In genomic region chr4:99828337-99828736, GRCm38 (mm10) we compare ENCODE assay signal across 8 mouse cellular contexts. TPM values are rescaled to one million over a fixed set of nuclear protein-coding genes. Genes with fewer than 3 reads are reported as not detected.
DNase-seq lines count a peak whose midpoint lies in the region; ATAC-seq and TF ChIP-seq lines count a peak whose summit lies in the region.

No protein-coding gene starts in this region.

- peak overlapping the region; percentile 68 for H3K4me2 ChIP-seq in heart, postnatal 0 days (ENCODE audit: low read depth, low read length)
- peak overlapping the region; percentile 85 for H3K4me2 ChIP-seq in hindbrain, postnatal 0 days (ENCODE audit: low read depth, low read length)
- peak overlapping the region; percentile 60 for H3K4me2 ChIP-seq in midbrain, embryonic 15.5 days

- H3K27ac ChIP-seq in heart, postnatal 0 days (ENCODE audit: low read depth), result no peak overlapping the region
- no peak overlapping the region for H3K27ac ChIP-seq in hindbrain, postnatal 0 days
- H3K27ac ChIP-seq in midbrain, embryonic 15.5 days, result no peak overlapping the region

- H3K4me1 ChIP-seq in heart, postnatal 0 days (ENCODE audit: control insufficient read depth, insufficient read depth), result peaks cover 12% of the 10 kb centered on the region; the same call in 1 of the 2 replicates
- H3K4me1 ChIP-seq in hindbrain, postnatal 0 days (ENCODE audit: insufficient read depth, low read length), result peaks cover 4% of the 10 kb centered on the region; the same call in 1 of the 2 replicates
- peaks cover 11% of the 10 kb centered on the region for H3K4me1 ChIP-seq in midbrain, embryonic 15.5 days

- ATAC-seq in heart, postnatal 0 days (ENCODE audit: insufficient read depth, low read depth), result no peak
- no peak for ATAC-seq in hindbrain, postnatal 0 days
- ATAC-seq in midbrain, embryonic 15.5 days (replicated peaks), result no peak

- H3K9ac ChIP-seq in heart, postnatal 0 days (replicated peaks; ENCODE audit: low read depth, low read length), result no peak overlapping the region
- peak overlapping the region; percentile 75; the same call in 1 of the 2 replicates for H3K9ac ChIP-seq in hindbrain, postnatal 0 days (replicated peaks; ENCODE audit: low read length)
- peak overlapping the region; percentile 74; the same call in 1 of the 2 replicates for H3K9ac ChIP-seq in midbrain, embryonic 15.5 days

- DNase-seq in heart, postnatal 0 days (ENCODE audit: low spot score), result no peak
- DNase-seq in heart, postnatal 4 days, result no peak
- peak; percentile 8 for DNase-seq in c-Kit-negative CD71-positive TER-119-positive erythroid progenitor cells, embryonic 14.5 days (ENCODE audit: low read depth, low spot score)
- no peak for DNase-seq in hindbrain, postnatal 0 days (ENCODE audit: low spot score)
- DNase-seq in cerebellum, adult 9-10 months, result no peak
- DNase-seq in left cerebral cortex, adult 18-20 months (ENCODE audit: low spot score in 2 of 2), result no peak
- DNase-seq in layer of hippocampus, adult 8-10 months (ENCODE audit: low spot score in 2 of 2), result no peak

- no peaks in the 10 kb centered on the region for H3K9me3 ChIP-seq in heart, postnatal 0 days (replicated peaks; ENCODE audit: control insufficient read depth, low read length)
- no peaks in the 10 kb centered on the region for H3K9me3 ChIP-seq in hindbrain, postnatal 0 days (ENCODE audit: low read length)
- no peaks in the 10 kb centered on the region for H3K9me3 ChIP-seq in midbrain, embryonic 15.5 days

- no peaks in the 10 kb centered on the region for H3K27me3 ChIP-seq in heart, postnatal 0 days (ENCODE audit: control insufficient read depth, insufficient read depth, low read length)
- H3K27me3 ChIP-seq in hindbrain, postnatal 0 days (ENCODE audit: insufficient read depth, low read length), result no peaks in the 10 kb centered on the region
- no peaks in the 10 kb centered on the region for H3K27me3 ChIP-seq in midbrain, embryonic 15.5 days (replicated peaks)

- TF ChIP-seq CTCF in heart, postnatal 0 days (IDR thresholded peaks at IDR 0.05; ENCODE audit: low read depth), result no peak
- TF ChIP-seq CTCF in hindbrain, postnatal 0 days (IDR thresholded peaks at IDR 0.05; ENCODE audit: low read depth), result no peak

- H3K36me3 ChIP-seq in heart, postnatal 0 days (replicated peaks; ENCODE audit: control insufficient read depth, insufficient read depth, low read length), result no peaks in the 10 kb centered on the region
- no peaks in the 10 kb centered on the region for H3K36me3 ChIP-seq in hindbrain, postnatal 0 days (ENCODE audit: insufficient read depth, low read length)
- no peaks in the 10 kb centered on the region for H3K36me3 ChIP-seq in midbrain, embryonic 15.5 days (replicated peaks)

- TF ChIP-seq EP300 in heart, postnatal 0 days (IDR thresholded peaks at IDR 0.05; ENCODE audit: low read depth), result no peak

- WGBS in heart, postnatal 0 days, result 57% methylated on average over 4 of the region's 4 CpGs
- 45% methylated on average over 4 of the region's 4 CpGs for WGBS in hindbrain, postnatal 0 days
- 40% methylated on average over 4 of the region's 4 CpGs for WGBS in midbrain, embryonic 15.5 days

- H3K4me3 ChIP-seq in heart, postnatal 0 days (ENCODE audit: low read depth, low read length), result peak overlapping the region; percentile 70
- H3K4me3 ChIP-seq in hindbrain, postnatal 0 days (ENCODE audit: low read length), result peak overlapping the region; percentile 81
- peak overlapping the region; percentile 71 for H3K4me3 ChIP-seq in midbrain, embryonic 15.5 days

RNA-seq across cellular contexts. Expression of gene Efcab7, which starts 0.7 kb away (rescaled TPM):
- total RNA-seq in heart, postnatal 0 days (2014; rRNA removed; ENCODE audit: low replicate concordance), result 3.7 TPM in 1 of 2 replicates, not detected in the other
- polyA plus RNA-seq in heart, postnatal 0 days (2015; fragmentation: Nextera tagmentation; extraction: Ambion mirVana), result 5.9 and 6.1 TPM in 2 replicates
- total RNA-seq in heart, postnatal 4 days (2021), result 1 to 10 TPM; 4.5 to 5.0 TPM
- 9.8 and 112 TPM in 2 replicates for total RNA-seq in hindbrain, postnatal 0 days (2014; rRNA removed)
- 9.2 and 10.3 TPM in 2 replicates for polyA plus RNA-seq in hindbrain, postnatal 0 days (2015; fragmentation: Nextera tagmentation; extraction: Ambion mirVana)
- polyA plus RNA-seq in midbrain, embryonic 15.5 days (2015; fragmentation: Nextera tagmentation; extraction: Ambion mirVana), result 10.8 and 12.5 TPM in 2 replicates
- 1 to 10 TPM; 3.3 to 5.4 TPM for total RNA-seq in left cerebral cortex, adult 18-20 months (2021)
- 10 to 100 TPM in 2 of 4 experiments, 1 to 10 TPM in 2; 8.7 to 12.0 (median 10.6) TPM for total RNA-seq in layer of hippocampus, adult 8-10 months (2022)
